Comparison of ENCODE assay signal across 20 mouse cellular contexts in the genomic region with DNA sequence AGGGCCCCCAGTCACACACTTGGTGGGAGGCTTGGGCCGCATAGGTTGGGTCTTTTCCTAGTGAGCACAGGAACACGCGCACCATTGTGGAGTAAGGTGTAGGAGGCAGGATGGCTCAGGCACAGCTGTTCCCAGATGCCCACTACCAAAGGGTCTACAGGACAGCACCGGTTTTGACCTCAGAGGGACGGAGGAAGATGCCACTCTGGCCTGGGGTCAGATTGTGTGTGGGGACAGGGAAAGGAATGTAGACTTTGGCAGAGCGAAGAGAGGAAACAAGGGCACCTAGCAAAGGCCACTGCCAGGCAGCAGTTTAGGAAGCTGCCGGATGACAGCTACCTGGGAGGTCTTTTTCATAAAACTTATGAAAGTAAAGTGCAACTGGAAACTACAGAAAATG.
A peak's percentile ranks its signal among the peaks of the same experiment; 100 is the strongest.
DNase-seq lines count a peak whose midpoint lies in the region; ATAC-seq and TF ChIP-seq lines count a peak whose summit lies in the region.
"Had no signal": no experiment of that assay in that cellular context is flagged by ENCODE, and none has a peak within 500 bp of the region (broad histone marks: within the 10 kb centered on the region; RNA-seq: fewer than 3 reads in every experiment).

No protein-coding gene starts in this region.

- H3K4me2 ChIP-seq in hindbrain, embryonic 12.5 days (replicated peaks), result no peak overlapping the region
- H3K4me2 ChIP-seq in hindbrain, postnatal 0 days (ENCODE audit: low read depth, low read length), result no peak overlapping the region
- no peak overlapping the region for H3K4me2 ChIP-seq in kidney, embryonic 16.5 days (replicated peaks; ENCODE audit: low read depth, low read length)
- no peak overlapping the region for H3K4me2 ChIP-seq in neural tube, embryonic 11.5 days (ENCODE audit: low read depth)
- no peak overlapping the region for H3K4me2 ChIP-seq in neural tube, embryonic 15.5 days
- H3K4me2 ChIP-seq: embryonic facial prominence, embryonic 12.5 days; forebrain, embryonic 12.5 days; forebrain, embryonic 15.5 days; heart, embryonic 11.5 days; heart, embryonic 15.5 days; hindbrain, embryonic 13.5 days had no signal

- no peak for TF ChIP-seq CTCF in hindbrain, postnatal 0 days (IDR thresholded peaks at IDR 0.05; ENCODE audit: low read depth)

- H3K4me3 ChIP-seq in heart, embryonic 10.5 days, result no peak overlapping the region
- no peak overlapping the region for H3K4me3 ChIP-seq in hindbrain, embryonic 12.5 days
- H3K4me3 ChIP-seq in hindbrain, postnatal 0 days (ENCODE audit: low read length), result no peak overlapping the region
- H3K4me3 ChIP-seq in kidney, embryonic 16.5 days (ENCODE audit: low read length), result no peak overlapping the region
- H3K4me3 ChIP-seq in neural tube, embryonic 11.5 days (ENCODE audit: low read depth, low read length), result no peak overlapping the region
- no peak overlapping the region for H3K4me3 ChIP-seq in neural tube, embryonic 15.5 days (replicated peaks)
- H3K4me3 ChIP-seq: embryonic facial prominence, embryonic 12.5 days; erythroblast, embryonic 14.5 days; forebrain, embryonic 12.5 days; forebrain, embryonic 15.5 days; heart, adult 2 months; heart, embryonic 15.5 days; hindbrain, embryonic 13.5 days had no signal

- H3K4me1 ChIP-seq in heart, embryonic 10.5 days, result 0 out of 2 replicates have a peak, but pooled peaks cover 14% of the 10 kb centered on the region
- no peaks in the 10 kb centered on the region for H3K4me1 ChIP-seq in hindbrain, embryonic 12.5 days
- no peaks in the 10 kb centered on the region for H3K4me1 ChIP-seq in hindbrain, postnatal 0 days (ENCODE audit: insufficient read depth, low read length)
- no peaks in the 10 kb centered on the region for H3K4me1 ChIP-seq in kidney, embryonic 16.5 days (ENCODE audit: insufficient read depth, low read length)
- H3K4me1 ChIP-seq in neural tube, embryonic 11.5 days (ENCODE audit: control insufficient read depth, insufficient read depth, low read length), result no peaks in the 10 kb centered on the region
- H3K4me1 ChIP-seq in neural tube, embryonic 15.5 days, result no peaks in the 10 kb centered on the region
- H3K4me1 ChIP-seq: forebrain, embryonic 12.5 days; forebrain, embryonic 15.5 days; hindbrain, embryonic 13.5 days had no signal

- no peak overlapping the region for H3K27ac ChIP-seq in heart, embryonic 10.5 days
- no peak overlapping the region for H3K27ac ChIP-seq in hindbrain, embryonic 12.5 days
- no peak overlapping the region for H3K27ac ChIP-seq in hindbrain, postnatal 0 days
- H3K27ac ChIP-seq in kidney, embryonic 16.5 days (ENCODE audit: low read length), result no peak overlapping the region
- no peak overlapping the region for H3K27ac ChIP-seq in neural tube, embryonic 11.5 days (ENCODE audit: low read depth, low read length)
- no peak overlapping the region for H3K27ac ChIP-seq in neural tube, embryonic 15.5 days (replicated peaks)
- H3K27ac ChIP-seq: embryonic facial prominence, embryonic 12.5 days; forebrain, embryonic 12.5 days; forebrain, embryonic 15.5 days; heart, adult 2 months; heart, embryonic 15.5 days; hindbrain, embryonic 13.5 days had no signal

- ATAC-seq in hindbrain, embryonic 12.5 days (ENCODE audit: low FRiP score), result peak; percentile 46; the same call in 1 of the 2 replicates
- no peak for ATAC-seq in hindbrain, postnatal 0 days
- ATAC-seq in kidney, embryonic 16.5 days (ENCODE audit: low FRiP score, low TSS enrichment), result peak; percentile 56; the same call in 1 of the 2 replicates
- peak; percentile 23; the same call in 1 of the 2 replicates for ATAC-seq in neural tube, embryonic 11.5 days (ENCODE audit: insufficient read depth, low FRiP score, low TSS enrichment)
- no peak for ATAC-seq in neural tube, embryonic 15.5 days (ENCODE audit: low FRiP score)
- ATAC-seq: forebrain, embryonic 15.5 days; Patski had no signal

- no peaks in the 10 kb centered on the region for H3K27me3 ChIP-seq in heart, embryonic 10.5 days (ENCODE audit: insufficient read depth, poor library complexity, severe bottlenecking)
- H3K27me3 ChIP-seq in hindbrain, embryonic 12.5 days, result no peaks in the 10 kb centered on the region
- H3K27me3 ChIP-seq in hindbrain, postnatal 0 days (ENCODE audit: insufficient read depth, low read length), result no peaks in the 10 kb centered on the region
- H3K27me3 ChIP-seq in kidney, embryonic 16.5 days (ENCODE audit: insufficient read depth, low read length), result no peaks in the 10 kb centered on the region
- no peaks in the 10 kb centered on the region for H3K27me3 ChIP-seq in neural tube, embryonic 11.5 days (ENCODE audit: control insufficient read depth, insufficient read depth, low read length)
- 0 out of 2 replicates have a peak, but pooled peaks cover 2% of the 10 kb centered on the region for H3K27me3 ChIP-seq in neural tube, embryonic 15.5 days (replicated peaks)
- H3K27me3 ChIP-seq: CH12.LX; embryonic facial prominence, embryonic 12.5 days; forebrain, embryonic 15.5 days; heart, embryonic 15.5 days; Patski had no signal

- peak; percentile 86 for DNase-seq in heart, adult 11 months
- DNase-seq in heart, embryonic 10.5 days (ENCODE audit: low spot score), result no peak
- no peak for DNase-seq in hindbrain, postnatal 0 days (ENCODE audit: low spot score)
- no peak for DNase-seq in kidney, adult 9 months
- no peak for DNase-seq in neural tube, embryonic 11.5 days (ENCODE audit: low spot score)
- DNase-seq: gastrocnemius, postnatal 25 days had no signal

- no peaks in the 10 kb centered on the region for H3K36me3 ChIP-seq in heart, embryonic 10.5 days
- H3K36me3 ChIP-seq in hindbrain, embryonic 12.5 days, result no peaks in the 10 kb centered on the region
- no peaks in the 10 kb centered on the region for H3K36me3 ChIP-seq in hindbrain, postnatal 0 days (ENCODE audit: insufficient read depth, low read length)
- no peaks in the 10 kb centered on the region for H3K36me3 ChIP-seq in kidney, embryonic 16.5 days (ENCODE audit: insufficient read depth, low read length)
- no peaks in the 10 kb centered on the region for H3K36me3 ChIP-seq in neural tube, embryonic 11.5 days (ENCODE audit: control insufficient read depth, insufficient read depth, low read length)
- no peaks in the 10 kb centered on the region for H3K36me3 ChIP-seq in neural tube, embryonic 15.5 days
- H3K36me3 ChIP-seq: embryonic facial prominence, embryonic 12.5 days; forebrain, embryonic 12.5 days; forebrain, embryonic 15.5 days; G1E; heart, embryonic 15.5 days; hindbrain, embryonic 13.5 days had no signal

- peaks cover under 1% of the 10 kb centered on the region; the same call in 1 of the 2 replicates for H3K9me3 ChIP-seq in heart, embryonic 10.5 days
- H3K9me3 ChIP-seq in hindbrain, embryonic 12.5 days (replicated peaks), result no peaks in the 10 kb centered on the region
- H3K9me3 ChIP-seq in hindbrain, postnatal 0 days (ENCODE audit: low read length), result no peaks in the 10 kb centered on the region
- H3K9me3 ChIP-seq in kidney, embryonic 16.5 days (ENCODE audit: low read length), result no peaks in the 10 kb centered on the region
- H3K9me3 ChIP-seq in neural tube, embryonic 11.5 days (ENCODE audit: control insufficient read depth, low read length), result no peaks in the 10 kb centered on the region
- H3K9me3 ChIP-seq in neural tube, embryonic 15.5 days (replicated peaks), result no peaks in the 10 kb centered on the region
- H3K9me3 ChIP-seq: embryonic facial prominence, embryonic 12.5 days; forebrain, embryonic 12.5 days; forebrain, embryonic 15.5 days; G1E; heart, embryonic 15.5 days; hindbrain, embryonic 13.5 days had no signal

- 84% methylated on average over 7 of the region's 7 CpGs for WGBS in heart, embryonic 10.5 days
- 92% methylated on average over 7 of the region's 7 CpGs for WGBS in hindbrain, embryonic 12.5 days
- 87% methylated on average over 7 of the region's 7 CpGs for WGBS in hindbrain, postnatal 0 days
- WGBS in kidney, embryonic 16.5 days, result 63% methylated on average over 7 of the region's 7 CpGs
- WGBS in neural tube, embryonic 11.5 days, result 90% methylated on average over 7 of the region's 7 CpGs
- 94% methylated on average over 7 of the region's 7 CpGs for WGBS in neural tube, embryonic 15.5 days

- H3K9ac ChIP-seq in hindbrain, embryonic 12.5 days, result no peak overlapping the region
- no peak overlapping the region for H3K9ac ChIP-seq in hindbrain, postnatal 0 days (replicated peaks; ENCODE audit: low read length)
- H3K9ac ChIP-seq in kidney, embryonic 16.5 days (replicated peaks; ENCODE audit: low read length), result no peak overlapping the region
- H3K9ac ChIP-seq in neural tube, embryonic 11.5 days (ENCODE audit: low read length), result no peak overlapping the region
- H3K9ac ChIP-seq in neural tube, embryonic 15.5 days (replicated peaks), result no peak overlapping the region
- H3K9ac ChIP-seq: embryonic facial prominence, embryonic 12.5 days; forebrain, embryonic 12.5 days; forebrain, embryonic 15.5 days; heart, embryonic 15.5 days; hindbrain, embryonic 13.5 days had no signal

Comparison
In these comparisons a context has a peak if more than half of its experiments do, and no peak if none do; other contexts are left out.
1. ATAC-seq: peak in hindbrain, embryonic 12.5 days (single experiment), kidney, embryonic 16.5 days (single experiment) and neural tube, embryonic 11.5 days (single experiment); none in hindbrain, postnatal 0 days (single experiment) and neural tube, embryonic 15.5 days (single experiment).